Mouse (Mus musculus) spleen, adult 2 months (tissue): ENCODE data around the gene Dab2ip. TPM values are rescaled to one million over a fixed set of nuclear protein-coding genes. Genes with fewer than 3 reads are reported as not detected.
A peak's percentile ranks its signal among the peaks of the same experiment; 100 is the strongest.

Experiments
- DNase-seq, 2 experiments: peaks; one replicate each; pipeline versions ENCODE4 v3.0.0 to v3.0.0-alpha.2; 2012 to 2021; ENCODE audit warnings: low spot score in 2 of 2, low read depth in 1 of 2
- H3K27ac ChIP-seq: fragments of 200-500 bp; 2 replicates; pipeline ENCODE4 v1.5.1; 2012; ENCODE audit warnings: low read length, inconsistent platforms; ENCODE audit not compliant: insufficient read depth
- H3K27me3 ChIP-seq: fragments of 200-500 bp; 2 replicates; pipeline ENCODE4 v1.6.1; 2012; ENCODE audit warnings: mild to moderate bottlenecking, moderate library complexity, low read length, inconsistent platforms; ENCODE audit not compliant: control insufficient read depth, insufficient read depth
- H3K36me3 ChIP-seq: fragments of 200-500 bp; 2 replicates; pipeline ENCODE4 v1.6.1; 2012; ENCODE audit warnings: mild to moderate bottlenecking, low read length, inconsistent platforms; ENCODE audit not compliant: control insufficient read depth, insufficient read depth
- H3K4me1 ChIP-seq: fragments of 200-500 bp; 2 replicates; pipeline ENCODE4 v1.6.1; 2011; ENCODE audit warnings: inconsistent platforms; ENCODE audit not compliant: control insufficient read depth, insufficient read depth, insufficient read length
- H3K4me3 ChIP-seq: fragments of 200-500 bp; 2 replicates; pipeline ENCODE4 v1.5.1; 2011; ENCODE audit warnings: mild to moderate bottlenecking, inconsistent platforms; ENCODE audit not compliant: insufficient read depth, insufficient read length; ENCODE audit errors: extremely low read depth
- CTCF ChIP-seq: fragments of 200-500 bp; IDR thresholded peaks from 2 replicates; pipeline ENCODE4 v1.5.1; 2011; ENCODE audit warnings: mild to moderate bottlenecking, inconsistent platforms; ENCODE audit not compliant: insufficient read depth, insufficient read length, insufficient replicate concordance; ENCODE audit errors: extremely low read depth
- POLR2A ChIP-seq: fragments of 200-500 bp; IDR thresholded peaks from 2 replicates; pipeline ENCODE4 v1.6.1; 2011; ENCODE audit warnings: low read depth, low read length, inconsistent platforms
- WGBS: fragments of 180-500 bp; shearing (Covaris S2); methylation state at CpG from one replicate; pipeline ENCODE4 v1.1.7; 2018; 5-methylcytosine and 5-hydroxymethylcytosine counted together
- polyA plus RNA-seq: library from polyadenylated mRNA; depleted of rRNA; stranded (reverse); fragments of >200 nt; gene quantifications from 2 replicates; pipeline ENCODE4 v1.2.3, GENCODE M21; 2012

Dab2ip gene
- polyA plus RNA-seq, 1 experiment = 21.0 TPM

DNA sequence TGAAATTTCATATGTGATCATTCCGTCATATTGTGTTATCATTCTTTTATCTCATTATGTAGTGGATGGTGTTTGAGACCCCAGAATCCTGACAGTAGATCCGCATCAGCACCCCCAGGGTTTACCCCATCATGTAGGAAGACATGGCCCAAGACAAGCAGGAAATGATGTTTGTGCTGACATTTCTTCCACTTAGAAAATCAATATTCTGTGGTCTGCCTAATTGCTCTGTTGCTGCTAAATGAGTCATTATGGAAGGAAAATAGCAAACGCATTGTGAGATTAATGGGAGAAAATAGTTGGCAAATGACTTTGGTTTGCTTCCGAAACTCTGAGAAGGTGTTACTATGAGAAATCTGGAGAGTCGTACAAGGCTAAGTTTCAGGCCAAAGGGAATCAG, 116.4 kb downstream of the Dab2ip start:
- TF ChIP-seq POLR2A (no peak), CTCF (no peak)
- no peak overlapping the region for H3K27ac ChIP-seq
- no peaks in the 10 kb centered on the region for H3K27me3 ChIP-seq
- WGBS = 95% methylated on average over 5 of the region's 5 CpGs
- H3K4me3 ChIP-seq = no peak overlapping the region
- no peaks in the 10 kb centered on the region for H3K36me3 ChIP-seq
- DNase-seq = no peak
- H3K4me1 ChIP-seq = peaks cover 4% of the 10 kb centered on the region; the same call in 1 of the 2 replicates

DNA sequence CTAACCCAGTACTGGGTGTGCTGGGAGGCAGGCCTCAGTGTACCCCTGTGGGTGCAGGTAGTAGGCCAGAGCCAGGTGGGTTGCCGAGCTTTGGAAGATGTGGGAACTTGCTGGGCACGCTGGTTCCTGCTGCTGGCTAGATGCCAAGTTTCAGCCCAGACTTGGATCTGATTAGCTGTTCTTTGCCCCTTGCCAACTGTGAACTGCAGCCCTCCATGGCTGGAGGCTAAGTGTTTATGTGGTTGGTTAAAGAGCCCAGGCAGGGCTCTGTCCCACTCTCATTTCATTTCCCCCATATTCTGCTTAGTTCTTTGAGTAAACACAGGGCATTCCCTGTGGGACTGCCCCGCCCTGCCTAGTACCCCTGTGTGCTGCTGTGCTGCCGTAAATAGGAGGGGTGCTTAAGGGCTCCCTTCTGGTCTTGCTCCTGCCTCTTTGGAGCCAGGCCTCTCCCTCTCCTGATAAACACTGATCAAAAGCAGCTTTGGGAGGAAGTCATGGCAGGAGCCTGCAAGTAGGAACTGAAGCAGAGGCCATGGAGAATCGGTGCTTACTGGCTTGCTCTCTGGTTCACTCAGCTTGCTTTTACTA, 118.1 kb downstream of the Dab2ip start:
- H3K27me3 ChIP-seq = no peaks in the 10 kb centered on the region
- 53% methylated on average over 5 of the region's 5 CpGs for WGBS
- H3K27ac ChIP-seq = no peak overlapping the region
- no peak for DNase-seq
- no peak overlapping the region for H3K4me3 ChIP-seq
- peaks cover 16% of the 10 kb centered on the region; the same call in 1 of the 2 replicates for H3K4me1 ChIP-seq
- no peaks in the 10 kb centered on the region for H3K36me3 ChIP-seq
- TF ChIP-seq POLR2A (no peak), CTCF (no peak)

DNA sequence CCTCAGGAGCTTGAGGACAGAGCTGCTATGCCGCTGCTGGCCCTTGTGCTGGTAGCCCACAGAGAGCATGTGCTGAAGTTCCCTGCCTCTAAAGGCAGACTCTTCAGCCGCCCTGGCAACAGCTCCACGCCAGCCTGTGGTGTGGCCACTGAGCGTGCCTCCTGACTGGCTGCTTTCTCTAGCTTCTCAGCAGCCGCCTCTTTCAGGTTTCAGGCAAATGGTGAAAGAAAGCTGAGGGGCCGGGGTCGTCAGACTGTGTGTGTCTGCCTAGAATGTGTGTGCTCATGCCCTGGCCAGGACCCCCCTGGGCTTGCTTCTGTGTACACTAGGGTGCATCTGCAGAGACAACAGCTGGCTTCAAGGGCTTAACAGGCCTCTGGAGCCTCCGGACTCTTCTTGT, 119.8 kb downstream of the Dab2ip start:
- Histone ChIP-seq H3K27ac (no peak overlapping the region), H3K27me3 (no peaks in the 10 kb centered on the region), H3K4me1 (peaks cover 14% of the 10 kb centered on the region; the same call in 1 of the 2 replicates), H3K4me3 (no peak overlapping the region), H3K36me3 (no peaks in the 10 kb centered on the region)
- WGBS = 48% methylated on average over 8 of the region's 8 CpGs
- no peak for DNase-seq
- TF ChIP-seq POLR2A (no peak), CTCF (no peak)

DNA sequence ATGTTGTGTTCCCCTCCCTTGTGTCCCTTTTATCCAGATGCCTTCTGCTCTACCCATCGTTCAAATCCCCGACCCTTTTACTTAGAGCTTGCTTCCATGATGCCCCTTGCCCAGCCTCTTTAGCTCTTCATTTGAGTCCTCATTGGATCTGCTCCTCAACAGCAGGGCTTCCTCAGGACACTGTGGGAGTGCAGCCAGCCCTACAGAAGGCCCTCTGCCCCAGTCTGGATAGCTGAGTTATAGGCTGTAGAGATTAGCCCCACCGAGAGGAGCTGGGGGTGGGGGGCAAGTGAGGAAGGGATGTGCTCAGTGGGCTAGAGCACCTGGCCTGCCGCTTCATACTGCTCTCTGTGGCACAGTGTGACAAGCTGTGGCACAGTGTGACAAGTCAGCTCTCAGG, 120.4 kb downstream of the Dab2ip start:
- peaks cover 14% of the 10 kb centered on the region; the same call in 1 of the 2 replicates for H3K4me1 ChIP-seq
- no peaks in the 10 kb centered on the region for H3K27me3 ChIP-seq
- H3K36me3 ChIP-seq = no peaks in the 10 kb centered on the region
- no peak for DNase-seq
- WGBS = 60% methylated on average over 4 of the region's 4 CpGs
- no peak overlapping the region for H3K4me3 ChIP-seq
- TF ChIP-seq CTCF (no peak), POLR2A (no peak)
- no peak overlapping the region for H3K27ac ChIP-seq

DNA sequence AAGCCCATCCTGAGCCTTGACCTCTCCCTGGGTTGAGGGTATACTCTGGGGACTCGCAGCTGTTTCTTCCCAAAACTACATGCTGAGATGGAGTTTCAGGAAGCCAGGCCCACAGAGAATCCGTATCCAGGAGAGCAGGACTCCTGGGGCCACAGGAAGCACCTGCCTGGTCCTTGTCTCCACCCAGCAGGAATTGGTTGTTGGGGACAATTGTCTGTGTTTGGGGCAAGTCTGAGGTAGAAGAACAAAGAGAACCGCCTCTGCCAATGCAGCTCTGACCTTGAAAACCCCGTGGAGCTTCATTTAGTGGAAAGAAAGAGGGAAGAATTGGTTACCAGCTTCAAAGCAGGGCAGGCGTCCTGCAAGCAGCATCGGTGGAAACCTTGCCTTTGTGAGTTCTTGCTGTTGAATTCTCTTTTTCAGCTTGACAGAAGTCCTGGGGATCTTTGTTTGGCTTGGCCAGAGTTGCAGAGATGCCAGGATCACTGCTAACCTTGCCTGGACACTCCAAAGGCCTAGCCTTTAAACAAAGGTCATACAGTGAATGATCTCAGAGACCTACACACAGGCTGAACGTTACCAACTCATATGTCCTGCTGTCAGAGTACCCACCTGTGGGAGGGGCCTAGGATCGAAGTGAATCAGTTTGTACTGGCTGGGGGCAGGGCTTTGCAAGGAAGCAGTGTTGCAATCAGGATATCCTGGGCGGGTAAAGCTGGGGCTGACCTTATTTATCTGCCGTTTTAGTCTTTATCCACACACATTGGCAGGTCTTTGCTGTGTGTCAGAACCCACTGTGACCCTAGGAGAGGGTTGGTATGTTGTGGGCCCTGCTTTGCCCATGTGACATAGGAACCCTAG, 122.0 kb downstream of the Dab2ip start:
- Histone ChIP-seq H3K4me1 (peaks cover 21% of the 10 kb centered on the region; the same call in 1 of the 2 replicates), H3K27me3 (no peaks in the 10 kb centered on the region), H3K27ac (peak overlapping the region; percentile 53; the same call in 1 of the 2 replicates), H3K36me3 (no peaks in the 10 kb centered on the region), H3K4me3 (no peak overlapping the region)
- peak; percentile 23 to 26 for DNase-seq
- TF ChIP-seq CTCF (no peak), POLR2A (peak; percentile 12; the same call in 1 of the 2 replicates)
- WGBS = 23% methylated on average over 10 of the region's 10 CpGs

DNA sequence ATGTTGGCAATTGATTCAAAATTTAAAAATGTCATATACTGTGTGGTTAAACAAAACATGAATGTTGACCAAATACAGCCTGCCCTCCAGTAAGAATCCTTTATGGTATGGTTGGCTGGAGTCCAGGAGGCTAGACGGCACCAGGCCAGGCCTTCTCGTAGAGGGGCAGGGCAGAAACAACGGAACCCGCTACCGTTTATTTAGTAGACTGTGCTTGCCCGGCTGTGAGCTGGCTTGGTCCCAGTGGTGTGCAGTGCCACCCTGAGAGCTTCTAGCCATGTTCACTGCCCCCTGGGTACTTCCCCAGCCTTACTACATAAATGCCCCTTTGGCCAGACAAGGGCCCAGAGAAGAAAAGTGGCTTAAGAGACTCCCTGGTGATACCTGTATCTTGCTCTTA, 122.8 kb downstream of the Dab2ip start:
- no peak for DNase-seq
- Histone ChIP-seq H3K27me3 (no peaks in the 10 kb centered on the region), H3K4me3 (no peak overlapping the region), H3K36me3 (no peaks in the 10 kb centered on the region), H3K27ac (no peak overlapping the region), H3K4me1 (peaks cover 28% of the 10 kb centered on the region; the same call in 1 of the 2 replicates)
- TF ChIP-seq CTCF = no peak
- TF ChIP-seq POLR2A = no peak
- 25% methylated on average over 6 of the region's 6 CpGs for WGBS
